Mouse (Mus musculus): ENCODE measurements around the gene Zcchc24. TPM values are rescaled to one million over a fixed set of nuclear protein-coding genes. Genes with fewer than 3 reads are reported as not detected.

Gene Zcchc24
- polyA plus RNA-seq, 1 experiment: 86.2 TPM

DNA sequence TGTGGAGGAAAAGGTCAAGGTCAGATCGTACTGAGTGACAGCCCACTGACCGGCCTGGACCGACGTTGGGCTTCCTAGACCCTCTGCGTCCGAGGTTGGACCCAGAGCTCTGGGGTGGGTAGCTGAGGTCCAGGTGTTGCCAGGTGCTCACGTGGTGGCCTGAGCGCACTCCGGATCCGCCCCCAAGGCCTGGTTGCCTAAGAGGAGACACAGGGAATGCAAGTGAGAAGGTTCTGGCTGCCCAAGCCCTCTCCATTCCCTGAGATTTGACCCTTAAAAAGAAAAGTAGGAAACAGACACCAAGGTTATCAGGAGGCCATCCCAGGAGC, 74.3 kb downstream of the Zcchc24 start:
- H3K4me2 ChIP-seq (ENCODE audit: low read depth): peak overlapping the region; percentile 77
- peak overlapping the region; percentile 69 for H3K4me3 ChIP-seq
- H3ac ChIP-seq (ENCODE audit: control insufficient read depth, insufficient read length): peak overlapping the region; percentile 34
- TF ChIP-seq E2F4 (IDR thresholded peaks at IDR 0.05; ENCODE audit: insufficient read depth) (no peak), SRF (IDR thresholded peaks at IDR 0.05; ENCODE audit: control insufficient read depth, insufficient read length, low read depth) (no peak), POLR2AphosphoS2 (IDR thresholded peaks at IDR 0.05; ENCODE audit: insufficient read length, low read depth) (no peak), CEBPB (IDR thresholded peaks at IDR 0.05; ENCODE audit: insufficient read depth, poor library complexity, severe bottlenecking) (no peak)
- H3K79me2 ChIP-seq (ENCODE audit: control insufficient read depth, insufficient read depth): peaks cover 14% of the 10 kb centered on the region
- H3K36me3 ChIP-seq (ENCODE audit: control insufficient read depth, insufficient read depth): no peaks in the 10 kb centered on the region
- no peaks in the 10 kb centered on the region for H3K27me3 ChIP-seq (ENCODE audit: control insufficient read depth, insufficient read depth, insufficient read length)

DNA sequence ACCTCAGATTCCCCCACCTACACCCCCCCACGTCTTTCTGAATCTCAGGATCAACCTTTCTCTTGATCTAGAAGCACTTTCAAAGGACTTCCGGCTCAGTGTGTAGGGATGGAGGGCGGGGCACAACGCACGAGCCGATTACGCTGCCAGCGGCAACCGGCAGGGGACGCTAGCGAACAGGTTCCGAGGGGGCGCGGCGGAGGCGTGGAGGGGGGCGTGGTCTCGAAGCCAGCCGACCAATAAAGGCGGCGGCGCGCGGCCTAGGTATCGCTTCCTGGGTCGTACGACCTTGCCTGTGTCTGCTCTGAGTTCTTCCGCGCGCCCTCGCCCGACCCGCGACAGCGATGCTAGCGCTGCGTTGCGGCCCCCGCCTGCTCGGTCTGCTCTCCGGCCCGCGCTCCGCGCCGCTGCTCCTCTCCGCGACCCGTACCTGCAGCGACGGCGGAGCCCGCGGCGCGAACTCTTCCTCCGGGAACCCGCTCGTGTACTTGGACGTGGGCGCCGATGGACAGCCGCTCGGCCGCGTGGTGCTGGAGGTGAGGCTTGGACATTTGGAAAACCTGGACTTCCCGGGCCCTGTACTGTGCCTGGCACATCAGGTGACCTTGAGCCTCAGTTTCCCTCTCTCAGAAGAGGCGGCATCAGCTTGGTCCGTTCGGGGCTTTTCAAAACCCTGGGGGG, 74.8 kb downstream of the Zcchc24 start, which contains the start of gene Ppif:
Ppif (plus strand) TSS at position 267 of the 681 bp plus-strand sequence.
- peaks cover 14% of the 10 kb centered on the region for H3K79me2 ChIP-seq (ENCODE audit: control insufficient read depth, insufficient read depth)

DNA sequence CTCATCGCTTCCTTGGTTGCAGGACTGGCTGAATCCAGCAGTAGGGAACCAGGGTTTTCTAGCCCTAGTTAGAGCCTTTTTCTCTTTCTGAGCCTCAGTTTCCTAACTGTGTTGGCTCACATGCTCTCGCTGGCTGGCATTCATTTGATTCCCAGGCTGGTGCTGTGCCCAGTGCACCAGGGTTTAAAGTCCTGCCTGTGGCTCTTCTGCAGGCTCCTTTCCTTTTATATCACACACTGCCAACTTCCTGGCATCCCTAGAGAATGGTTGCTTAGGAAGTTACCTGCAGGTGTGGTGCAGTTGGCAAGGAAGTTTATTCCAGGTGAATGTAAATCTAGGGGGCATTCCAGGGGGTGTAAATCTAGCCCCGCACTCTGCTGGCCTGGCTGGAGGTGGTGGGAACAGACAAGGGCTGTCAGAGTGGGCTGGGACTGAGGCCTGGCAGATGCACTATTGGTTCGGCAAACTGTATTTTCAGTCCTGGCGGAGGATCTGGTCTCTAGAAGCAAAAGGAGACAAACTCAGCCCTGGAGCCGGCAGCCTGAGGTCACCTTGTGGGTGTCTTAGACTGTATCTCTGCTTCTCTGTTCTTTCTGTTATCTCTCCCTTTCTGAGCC, 75.5 kb downstream of the Zcchc24 start:
- no peak for TF ChIP-seq TCF3 (IDR thresholded peaks at IDR 0.05; ENCODE audit: insufficient read length, low read depth)
- no peak for TF ChIP-seq REST (IDR thresholded peaks at IDR 0.05; ENCODE audit: insufficient read depth, insufficient read length)
- no peak for TF ChIP-seq TCF12 (IDR thresholded peaks at IDR 0.05; ENCODE audit: insufficient read depth, poor library complexity, severe bottlenecking)
- no peak for TF ChIP-seq CEBPB (IDR thresholded peaks at IDR 0.05; ENCODE audit: insufficient read depth, poor library complexity, severe bottlenecking)
- no peak for TF ChIP-seq POLR2A (IDR thresholded peaks at IDR 0.05; ENCODE audit: insufficient read length, low read depth)
- TF ChIP-seq USF1 (IDR thresholded peaks at IDR 0.05; ENCODE audit: low read depth): no peak
- TF ChIP-seq POLR2AphosphoS2 (IDR thresholded peaks at IDR 0.05; ENCODE audit: insufficient read length, low read depth): no peak
- TF ChIP-seq MYOD1 (IDR thresholded peaks at IDR 0.05; ENCODE audit: control insufficient read depth in 1 of 3, insufficient read length in 2 of 3, low read depth in 2 of 3): no peak
- TF ChIP-seq E2F4 (IDR thresholded peaks at IDR 0.05; ENCODE audit: insufficient read depth): no peak
- no peak for TF ChIP-seq SRF (IDR thresholded peaks at IDR 0.05; ENCODE audit: control insufficient read depth, insufficient read length, low read depth)
- TF ChIP-seq MYOG (IDR thresholded peaks at IDR 0.05; ENCODE audit: control insufficient read depth in 1 of 3, insufficient read depth in 1 of 3, insufficient read length in 2 of 3, low read depth in 2 of 3): no peak
- no peak for TF ChIP-seq MAX (IDR thresholded peaks at IDR 0.05; ENCODE audit: low read depth)
- H3K27me3 ChIP-seq (ENCODE audit: control insufficient read depth, insufficient read depth, insufficient read length): no peaks in the 10 kb centered on the region
- H3K79me2 ChIP-seq (ENCODE audit: control insufficient read depth, insufficient read depth): peaks cover 14% of the 10 kb centered on the region
- H3K4me3 ChIP-seq: peak overlapping the region; percentile 69
- H3K4me2 ChIP-seq (ENCODE audit: low read depth): peak overlapping the region; percentile 50
- peak overlapping the region; percentile 34 for H3ac ChIP-seq (ENCODE audit: control insufficient read depth, insufficient read length)
- H3K36me3 ChIP-seq (ENCODE audit: control insufficient read depth, insufficient read depth): no peaks in the 10 kb centered on the region

More for the DNA sequence above, 74.8 kb downstream of the Zcchc24 start, which contains the start of gene Ppif:
- peak within 1 kb of the TSS; percentile 34 for H3ac ChIP-seq (ENCODE audit: control insufficient read depth, insufficient read length)
- no peaks in the 10 kb centered on the region for H3K27me3 ChIP-seq (ENCODE audit: control insufficient read depth, insufficient read depth, insufficient read length)
- H3K4me2 ChIP-seq (ENCODE audit: low read depth): peak within 1 kb of the TSS; percentile 77
- no peaks in the 10 kb centered on the region for H3K36me3 ChIP-seq (ENCODE audit: control insufficient read depth, insufficient read depth)
- no peak for TF ChIP-seq E2F4 (IDR thresholded peaks at IDR 0.05; ENCODE audit: insufficient read depth)
- peak; percentile 87 for TF ChIP-seq POLR2AphosphoS2 (IDR thresholded peaks at IDR 0.05; ENCODE audit: insufficient read length, low read depth)
- TF ChIP-seq TCF12 (IDR thresholded peaks at IDR 0.05; ENCODE audit: insufficient read depth, poor library complexity, severe bottlenecking): no peak
- peak in 1 of 3 experiments; percentile 6 for TF ChIP-seq MYOG (IDR thresholded peaks at IDR 0.05; ENCODE audit: control insufficient read depth in 1 of 3, insufficient read depth in 1 of 3, insufficient read length in 2 of 3, low read depth in 2 of 3)
- peak in 1 of 3 experiments; percentile 57 for TF ChIP-seq MYOD1 (IDR thresholded peaks at IDR 0.05; ENCODE audit: control insufficient read depth in 1 of 3, insufficient read length in 2 of 3, low read depth in 2 of 3)
- no peak for TF ChIP-seq USF1 (IDR thresholded peaks at IDR 0.05; ENCODE audit: low read depth)
- peak; percentile 95 for TF ChIP-seq POLR2A (IDR thresholded peaks at IDR 0.05; ENCODE audit: insufficient read length, low read depth)
- TF ChIP-seq REST (IDR thresholded peaks at IDR 0.05; ENCODE audit: insufficient read depth, insufficient read length): no peak
- peak; percentile 77 for TF ChIP-seq SRF (IDR thresholded peaks at IDR 0.05; ENCODE audit: control insufficient read depth, insufficient read length, low read depth)
- TF ChIP-seq CEBPB (IDR thresholded peaks at IDR 0.05; ENCODE audit: insufficient read depth, poor library complexity, severe bottlenecking): no peak
- no peak for TF ChIP-seq MAX (IDR thresholded peaks at IDR 0.05; ENCODE audit: low read depth)
- peak; percentile 1 for TF ChIP-seq TCF3 (IDR thresholded peaks at IDR 0.05; ENCODE audit: insufficient read length, low read depth)
- peak within 1 kb of the TSS; percentile 69 for H3K4me3 ChIP-seq

DNA sequence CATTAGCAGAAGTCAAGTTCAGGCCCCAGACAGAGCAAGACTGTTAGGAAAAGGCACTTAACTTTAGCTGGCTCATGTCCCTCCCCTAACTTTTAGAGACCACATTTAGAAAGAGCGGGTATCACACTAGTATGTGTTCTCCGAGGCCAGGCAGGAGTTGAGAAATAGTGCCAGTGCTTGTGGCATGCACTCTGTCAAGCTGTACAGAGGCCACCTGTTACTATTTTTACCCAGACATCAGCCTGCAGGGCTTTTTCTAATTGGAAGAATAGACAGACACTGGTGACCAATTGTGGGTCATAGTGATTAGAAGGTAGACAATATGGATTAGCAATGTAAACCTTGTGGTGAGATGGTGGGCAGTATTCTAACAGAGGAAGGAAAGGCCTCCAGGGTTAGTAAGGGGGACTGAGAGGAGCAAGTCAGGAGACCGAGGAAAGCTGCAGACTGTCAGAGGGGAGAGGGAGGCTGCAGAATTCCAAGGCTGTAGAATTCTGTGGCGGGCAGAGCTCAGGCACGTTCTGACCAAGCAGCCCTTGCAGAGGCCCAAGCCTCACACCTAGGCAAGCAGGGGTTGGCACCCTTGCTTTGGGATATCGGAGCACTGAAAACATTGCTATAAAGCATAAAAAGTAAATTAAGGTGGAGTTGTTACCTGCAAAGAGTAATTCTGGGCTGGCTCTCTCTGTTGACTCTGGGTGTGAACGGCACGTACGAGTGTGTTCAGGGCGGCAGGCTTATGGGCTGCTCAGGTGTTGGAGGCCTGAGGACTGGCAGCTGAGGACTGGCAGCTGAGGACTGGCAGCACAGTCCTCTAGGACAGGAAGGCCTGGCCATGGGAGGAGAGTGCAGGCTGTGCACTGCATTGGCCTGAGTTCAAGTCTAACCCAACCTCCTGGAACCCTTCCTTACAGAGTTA, 81.6 kb downstream of the Zcchc24 start:
- Histone ChIP-seq H3K4me2 (ENCODE audit: low read depth) (no peak overlapping the region), H3ac (ENCODE audit: control insufficient read depth, insufficient read length) (no peak overlapping the region), H3K4me3 (no peak overlapping the region), H3K36me3 (ENCODE audit: control insufficient read depth, insufficient read depth) (no peaks in the 10 kb centered on the region), H3K27me3 (ENCODE audit: control insufficient read depth, insufficient read depth, insufficient read length) (no peaks in the 10 kb centered on the region), H3K79me2 (ENCODE audit: control insufficient read depth, insufficient read depth) (no peaks in the 10 kb centered on the region)
- TF ChIP-seq MYOD1 (IDR thresholded peaks at IDR 0.05; ENCODE audit: control insufficient read depth in 1 of 3, insufficient read length in 2 of 3, low read depth in 2 of 3): no peak
- no peak for TF ChIP-seq SRF (IDR thresholded peaks at IDR 0.05; ENCODE audit: control insufficient read depth, insufficient read length, low read depth)
- TF ChIP-seq REST (IDR thresholded peaks at IDR 0.05; ENCODE audit: insufficient read depth, insufficient read length): no peak
- no peak for TF ChIP-seq USF1 (IDR thresholded peaks at IDR 0.05; ENCODE audit: low read depth)
- no peak for TF ChIP-seq POLR2AphosphoS2 (IDR thresholded peaks at IDR 0.05; ENCODE audit: insufficient read length, low read depth)
- TF ChIP-seq MAX (IDR thresholded peaks at IDR 0.05; ENCODE audit: low read depth): no peak
- TF ChIP-seq MYOG (IDR thresholded peaks at IDR 0.05; ENCODE audit: control insufficient read depth in 1 of 3, insufficient read depth in 1 of 3, insufficient read length in 2 of 3, low read depth in 2 of 3): no peak
- no peak for TF ChIP-seq E2F4 (IDR thresholded peaks at IDR 0.05; ENCODE audit: insufficient read depth)
- no peak for TF ChIP-seq CEBPB (IDR thresholded peaks at IDR 0.05; ENCODE audit: insufficient read depth, poor library complexity, severe bottlenecking)
- TF ChIP-seq POLR2A (IDR thresholded peaks at IDR 0.05; ENCODE audit: insufficient read length, low read depth): no peak
